Mouse (Mus musculus) heart, embryonic 13.5 days (tissue): Measurements from ENCODE around the gene Ggcx. TPM values are rescaled to one million over a fixed set of nuclear protein-coding genes. Genes with fewer than 3 reads are reported as not detected.

Experiments used
- ATAC-seq: fragments of 200-750 bp; cut with Nextera tagmentation; 2 replicates; pipeline ENCODE4 v1.8.0; 2017; ENCODE audit warnings: moderate TSS enrichment; ENCODE audit not compliant: insufficient number of reproducible peaks, low FRiP score, low TSS enrichment; ENCODE audit errors: extremely low read depth
- H3K27ac ChIP-seq: fragments of 300-500 bp; sonication (generic); replicated peaks from 2 replicates; pipeline ENCODE4 v1.5.1; 2015; ENCODE audit warnings: moderate library complexity, mild to moderate bottlenecking, inconsistent platforms
- H3K27me3 ChIP-seq: fragments of 300-500 bp; sonication (generic); replicated peaks from 2 replicates; pipeline ENCODE4 v1.6.1; 2015; ENCODE audit warnings: mild to moderate bottlenecking, inconsistent platforms
- H3K36me3 ChIP-seq: fragments of 300-500 bp; sonication (generic); 2 replicates; pipeline ENCODE4 v1.6.1; 2015; ENCODE audit warnings: mild to moderate bottlenecking, inconsistent platforms
- H3K4me1 ChIP-seq: fragments of 300-500 bp; sonication (generic); 2 replicates; pipeline ENCODE4 v1.6.1; 2015; ENCODE audit warnings: inconsistent platforms
- H3K4me2 ChIP-seq: fragments of 300-500 bp; sonication (generic); 2 replicates; pipeline ENCODE4 v1.6.1; 2015; ENCODE audit warnings: inconsistent platforms, mild to moderate bottlenecking, moderate library complexity
- H3K4me3 ChIP-seq: fragments of 300-500 bp; sonication (generic); 2 replicates; pipeline ENCODE4 v1.5.1; 2015; ENCODE audit warnings: moderate library complexity, mild to moderate bottlenecking, inconsistent platforms
- H3K9ac ChIP-seq: fragments of 300-500 bp; sonication (generic); 2 replicates; pipeline ENCODE4 v1.6.1; 2015; ENCODE audit warnings: inconsistent platforms, mild to moderate bottlenecking, moderate library complexity
- H3K9me3 ChIP-seq: fragments of 300-500 bp; sonication (generic); 2 replicates; pipeline ENCODE4 v1.6.1; 2016; ENCODE audit warnings: inconsistent platforms
- WGBS: fragments of 180-500 bp; shearing (Covaris S2); methylation state at CpG from one replicate; pipeline ENCODE4 v1.1.7; 2015; ENCODE audit warnings: mixed read lengths; 5-methylcytosine and 5-hydroxymethylcytosine counted together
- polyA plus RNA-seq: library from polyadenylated mRNA; unstranded; fragments of >200 nt; fragmentation: Nextera tagmentation; extraction: Ambion mirVana; gene quantifications from 2 replicates; pipeline ENCODE4 v1.2.1, GENCODE M21; 2015

Gene Ggcx
- polyA plus RNA-seq, 1 experiment from 2014 or later: 28.3 TPM

DNA sequence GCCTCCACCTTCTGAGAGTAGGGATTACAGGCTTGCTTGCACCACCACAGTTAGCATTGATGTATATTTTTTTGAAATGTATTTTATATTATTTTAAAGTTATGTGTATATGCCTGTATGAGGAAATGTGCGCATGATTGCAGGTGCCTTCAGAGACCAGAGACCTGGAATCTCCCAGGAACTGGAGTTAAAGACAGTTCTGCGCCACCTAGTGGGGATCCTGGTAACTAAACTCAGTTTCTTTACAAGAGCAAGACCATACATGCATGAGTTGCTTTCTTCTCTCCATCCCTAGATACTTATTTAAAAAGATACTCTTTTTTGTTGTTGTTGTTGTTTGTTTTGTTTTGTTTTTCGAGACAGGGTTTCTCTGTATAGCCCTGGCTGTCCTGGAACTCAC, 4.5 kb upstream of the Ggcx start:
- H3K4me1 ChIP-seq: peaks cover 5% of the 10 kb centered on the region
- WGBS: 12% methylated on average over 3 of the region's 3 CpGs
- H3K9me3 ChIP-seq: no peaks in the 10 kb centered on the region
- H3K9ac ChIP-seq: no peak overlapping the region
- H3K36me3 ChIP-seq: no peaks in the 10 kb centered on the region
- ATAC-seq: no peak
- H3K27me3 ChIP-seq: no peaks in the 10 kb centered on the region
- H3K4me3 ChIP-seq: no peak overlapping the region
- no peak overlapping the region for H3K4me2 ChIP-seq
- no peak overlapping the region for H3K27ac ChIP-seq

DNA sequence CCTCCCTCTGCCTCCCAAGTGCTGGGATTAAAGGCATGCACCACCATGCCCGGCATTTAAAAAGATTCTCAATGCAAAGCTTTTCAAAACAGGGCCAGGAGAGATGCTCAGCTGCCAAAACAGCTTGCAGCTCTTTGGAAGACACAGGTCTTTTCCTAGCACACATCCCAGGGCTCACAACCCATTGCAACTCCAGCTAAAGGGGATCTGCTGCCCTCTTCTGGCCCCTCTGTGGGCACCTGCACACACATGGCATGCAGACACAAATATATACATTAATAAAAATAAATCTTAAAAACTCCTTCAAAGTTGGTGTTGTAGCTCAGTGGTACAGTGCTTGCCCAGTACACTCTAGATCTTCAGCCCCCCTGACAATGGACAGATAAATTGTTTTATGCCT, 4.1 kb upstream of the Ggcx start:
- ATAC-seq: no peak
- Histone ChIP-seq H3K4me2 (no peak overlapping the region), H3K4me1 (peaks cover 9% of the 10 kb centered on the region), H3K9me3 (no peaks in the 10 kb centered on the region), H3K27me3 (no peaks in the 10 kb centered on the region), H3K4me3 (no peak overlapping the region), H3K36me3 (no peaks in the 10 kb centered on the region), H3K27ac (no peak overlapping the region), H3K9ac (no peak overlapping the region)
- WGBS: 32% methylated on average over 1 of the region's 1 CpGs

DNA sequence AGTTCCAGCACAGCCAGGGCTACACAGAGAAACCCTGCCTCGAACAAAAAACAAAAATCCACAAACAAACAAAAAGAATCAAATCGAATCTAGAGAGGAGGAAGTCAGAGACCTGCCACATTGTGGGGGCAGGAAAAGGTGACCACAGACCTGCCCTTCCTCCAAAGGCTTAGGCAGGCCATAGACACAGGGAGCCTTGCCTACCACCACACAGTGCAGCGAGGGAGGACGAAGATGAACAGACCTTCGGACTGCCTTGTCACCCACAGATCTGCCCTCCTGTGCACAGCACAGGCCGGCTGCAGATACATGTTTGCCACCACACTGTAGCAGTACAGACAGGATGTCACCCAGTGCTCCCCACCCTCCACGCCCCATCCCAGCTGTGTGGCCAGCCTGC, 3.6 kb upstream of the Ggcx start:
- no peak for ATAC-seq
- H3K4me1 ChIP-seq: peaks cover 14% of the 10 kb centered on the region
- H3K9me3 ChIP-seq: no peaks in the 10 kb centered on the region
- no peak overlapping the region for H3K4me2 ChIP-seq
- H3K27me3 ChIP-seq: no peaks in the 10 kb centered on the region
- H3K4me3 ChIP-seq: no peak overlapping the region
- no peak overlapping the region for H3K9ac ChIP-seq
- no peaks in the 10 kb centered on the region for H3K36me3 ChIP-seq
- WGBS: 72% methylated on average over 7 of the region's 7 CpGs
- H3K27ac ChIP-seq: no peak overlapping the region

DNA sequence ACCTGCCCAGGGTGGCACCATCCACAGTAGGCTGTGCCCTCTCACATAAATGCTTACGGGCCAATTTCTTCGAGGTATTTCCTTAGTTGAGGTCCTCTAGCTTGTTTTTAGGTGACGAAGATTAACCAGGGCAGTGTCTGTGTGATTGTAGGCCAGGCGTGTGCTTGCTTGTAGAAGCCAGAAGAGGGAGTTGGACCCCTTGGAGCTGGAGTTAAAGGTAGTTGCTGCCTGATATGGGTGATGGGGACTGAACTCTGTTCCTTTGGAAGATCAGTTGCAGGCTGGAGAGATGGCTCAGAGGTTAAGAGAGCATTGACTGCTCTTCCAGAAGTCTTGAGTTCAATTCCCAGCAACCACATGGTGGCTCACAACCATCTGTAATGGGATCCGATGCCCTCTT, 1.1 kb downstream of the Ggcx start:
- no peaks in the 10 kb centered on the region for H3K9me3 ChIP-seq
- 78% methylated on average over 5 of the region's 5 CpGs for WGBS

DNA sequence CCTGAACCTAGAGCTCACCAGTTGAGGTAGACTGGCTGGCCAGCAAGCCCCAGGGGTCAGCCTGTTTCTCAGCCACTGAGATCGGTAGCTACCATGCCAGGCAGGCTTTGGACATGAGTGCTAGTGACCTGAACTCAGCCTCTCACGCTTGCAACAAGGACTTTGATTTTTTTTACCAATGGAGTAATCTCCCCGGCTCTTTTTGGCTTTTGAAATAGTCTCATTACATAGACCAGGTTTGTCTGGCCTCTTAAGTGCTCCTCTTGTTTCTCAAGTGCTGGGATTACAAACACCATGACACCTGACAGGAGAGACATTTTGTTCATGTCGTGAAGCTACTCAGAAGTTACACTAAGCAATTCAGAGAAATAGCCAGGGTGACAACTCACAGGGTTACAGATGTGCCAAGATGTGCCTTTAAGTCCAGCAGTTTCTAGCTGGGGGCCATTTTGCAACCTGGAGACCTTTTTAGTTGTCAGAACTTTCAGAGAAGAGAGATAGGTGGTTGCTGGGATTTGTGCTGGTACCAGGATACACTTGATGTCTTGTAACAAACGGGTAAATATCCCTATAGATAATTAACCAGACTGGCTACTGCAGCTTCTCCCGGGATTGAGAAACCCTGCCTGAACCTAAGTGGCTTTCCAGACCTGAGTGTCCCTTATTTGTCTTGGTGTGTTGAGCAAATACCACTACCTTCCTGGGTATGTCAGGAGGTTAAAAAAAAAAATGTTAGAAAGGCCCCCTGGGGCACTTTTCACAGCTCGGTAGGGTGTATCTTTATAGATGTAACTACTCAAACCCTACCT, 2.1 kb downstream of the Ggcx start:
- no peak overlapping the region for H3K4me3 ChIP-seq
- H3K9ac ChIP-seq: peak overlapping the region; percentile 44
- H3K9me3 ChIP-seq: no peaks in the 10 kb centered on the region
- peaks cover 25% of the 10 kb centered on the region for H3K4me1 ChIP-seq
- H3K27ac ChIP-seq: no peak overlapping the region
- 64% methylated on average over 7 of the region's 7 CpGs for WGBS
- peaks cover 49% of the 10 kb centered on the region for H3K36me3 ChIP-seq
- H3K27me3 ChIP-seq: no peaks in the 10 kb centered on the region
- peak overlapping the region; percentile 83 for H3K4me2 ChIP-seq
- ATAC-seq: no peak

More for the DNA sequence above, 1.1 kb downstream of the Ggcx start:
- H3K9ac ChIP-seq: peak overlapping the region; percentile 91
- peaks cover 39% of the 10 kb centered on the region for H3K36me3 ChIP-seq
- H3K4me2 ChIP-seq: peak overlapping the region; percentile 83
- ATAC-seq: no peak
- H3K27me3 ChIP-seq: no peaks in the 10 kb centered on the region
- H3K27ac ChIP-seq: no peak overlapping the region
- peaks cover 23% of the 10 kb centered on the region for H3K4me1 ChIP-seq
- peak overlapping the region; percentile 73 for H3K4me3 ChIP-seq

DNA sequence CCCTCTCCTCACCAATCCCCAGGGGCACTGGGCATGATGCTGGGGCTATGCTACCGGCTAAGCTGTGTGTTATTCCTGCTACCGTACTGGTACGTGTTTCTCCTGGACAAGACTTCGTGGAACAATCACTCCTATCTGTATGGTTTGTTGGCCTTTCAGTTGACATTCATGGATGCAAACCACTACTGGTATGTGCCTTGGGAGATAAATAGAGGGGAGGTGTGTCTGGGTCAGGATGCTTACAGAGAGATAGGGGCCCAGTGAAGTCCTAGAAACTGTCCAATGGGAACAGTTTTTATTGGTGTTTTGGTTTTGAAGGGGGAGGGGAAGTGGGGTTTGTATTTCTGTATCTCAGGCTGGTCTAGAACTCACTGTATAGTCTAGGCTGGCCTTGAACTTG, 4.2 kb downstream of the Ggcx start:
- ATAC-seq: no peak
- Histone ChIP-seq H3K36me3 (peaks cover 70% of the 10 kb centered on the region), H3K9ac (no peak overlapping the region)

DNA sequence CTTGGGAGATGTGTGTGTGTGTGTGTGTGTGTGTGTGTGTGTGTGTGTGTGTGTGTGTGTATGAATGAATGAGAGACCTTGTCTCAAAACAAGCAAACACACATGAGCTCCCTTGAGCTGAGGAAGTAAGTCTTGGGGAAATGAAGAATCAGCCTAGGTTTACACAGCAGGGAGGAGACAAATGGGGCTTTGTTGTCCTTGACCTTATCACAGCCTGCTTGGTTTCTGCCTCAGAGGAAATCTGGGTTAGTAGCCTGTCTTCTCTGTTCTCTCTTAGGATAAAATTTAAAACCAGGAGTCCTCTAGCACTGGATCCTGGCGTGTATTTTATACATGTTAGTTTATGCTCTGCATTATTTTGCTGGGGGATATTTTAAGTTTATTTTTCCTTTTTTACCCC, 5.7 kb downstream of the Ggcx start:
- Histone ChIP-seq H3K4me3 (no peak overlapping the region), H3K9me3 (no peaks in the 10 kb centered on the region), H3K36me3 (peaks cover 85% of the 10 kb centered on the region), H3K4me2 (no peak overlapping the region), H3K27ac (no peak overlapping the region), H3K27me3 (no peaks in the 10 kb centered on the region), H3K4me1 (peaks cover 18% of the 10 kb centered on the region), H3K9ac (no peak overlapping the region)
- no peak for ATAC-seq
- 74% methylated on average over 1 of the region's 1 CpGs for WGBS

More for the DNA sequence above, 4.2 kb downstream of the Ggcx start:
- WGBS: 72% methylated on average over 4 of the region's 4 CpGs
- Histone ChIP-seq H3K27ac (no peak overlapping the region), H3K9me3 (no peaks in the 10 kb centered on the region), H3K4me1 (peaks cover 25% of the 10 kb centered on the region), H3K4me2 (no peak overlapping the region), H3K27me3 (no peaks in the 10 kb centered on the region), H3K4me3 (no peak overlapping the region)

DNA sequence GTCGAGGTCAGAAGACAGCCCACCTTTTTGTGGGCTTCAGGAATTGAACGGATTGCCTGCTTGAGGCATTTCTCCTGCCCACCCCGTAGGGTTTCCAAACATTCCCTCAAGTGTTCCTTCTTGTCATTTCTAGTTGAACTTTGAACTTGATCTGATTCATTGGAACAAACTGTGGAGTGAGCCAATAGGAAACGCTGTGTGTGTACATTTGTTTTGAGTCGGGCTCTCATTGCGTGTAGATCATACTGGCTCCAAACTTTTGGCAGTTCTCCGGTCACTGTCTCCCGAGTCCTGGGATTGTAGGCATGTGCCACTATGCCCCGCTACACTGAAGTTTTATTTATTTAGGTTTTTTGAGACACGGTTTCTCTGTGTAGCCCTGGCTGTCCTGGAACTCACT, 6.8 kb downstream of the Ggcx start:
- H3K27me3 ChIP-seq: no peaks in the 10 kb centered on the region
- H3K4me3 ChIP-seq: no peak overlapping the region
- H3K4me1 ChIP-seq: peaks cover 7% of the 10 kb centered on the region
- WGBS: 91% methylated on average over 10 of the region's 10 CpGs
- H3K27ac ChIP-seq: no peak overlapping the region
- H3K36me3 ChIP-seq: peaks cover 93% of the 10 kb centered on the region
- H3K4me2 ChIP-seq: no peak overlapping the region
- ATAC-seq: no peak
- H3K9me3 ChIP-seq: no peaks in the 10 kb centered on the region
- H3K9ac ChIP-seq: no peak overlapping the region

DNA sequence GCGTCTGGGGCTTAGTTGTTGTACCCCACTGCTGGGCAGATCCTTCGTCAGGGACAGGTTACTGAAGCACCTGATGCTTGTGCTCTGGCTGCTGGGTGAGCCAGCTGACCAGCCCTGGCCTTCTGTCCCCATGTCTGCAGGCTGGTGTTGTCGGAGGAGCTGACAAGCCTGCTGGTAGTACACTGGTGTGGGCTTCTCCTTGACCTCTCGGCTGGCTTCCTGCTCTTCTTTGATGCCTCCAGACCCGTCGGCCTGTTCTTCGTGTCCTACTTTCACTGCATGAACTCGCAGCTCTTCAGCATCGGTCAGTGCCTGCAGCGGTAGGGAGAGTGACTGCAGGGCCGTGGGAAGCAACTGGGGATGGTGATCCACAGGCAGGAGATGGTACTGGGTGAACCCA, 11.5 kb downstream of the Ggcx start:
- no peak overlapping the region for H3K9ac ChIP-seq
- H3K4me2 ChIP-seq: no peak overlapping the region
- H3K4me1 ChIP-seq: no peaks in the 10 kb centered on the region
- peaks cover 99% of the 10 kb centered on the region for H3K36me3 ChIP-seq
- no peak overlapping the region for H3K27ac ChIP-seq
- H3K27me3 ChIP-seq: no peaks in the 10 kb centered on the region
- H3K4me3 ChIP-seq: no peak overlapping the region
- H3K9me3 ChIP-seq: no peaks in the 10 kb centered on the region
- WGBS: 93% methylated on average over 11 of the region's 11 CpGs
- ATAC-seq: no peak

DNA sequence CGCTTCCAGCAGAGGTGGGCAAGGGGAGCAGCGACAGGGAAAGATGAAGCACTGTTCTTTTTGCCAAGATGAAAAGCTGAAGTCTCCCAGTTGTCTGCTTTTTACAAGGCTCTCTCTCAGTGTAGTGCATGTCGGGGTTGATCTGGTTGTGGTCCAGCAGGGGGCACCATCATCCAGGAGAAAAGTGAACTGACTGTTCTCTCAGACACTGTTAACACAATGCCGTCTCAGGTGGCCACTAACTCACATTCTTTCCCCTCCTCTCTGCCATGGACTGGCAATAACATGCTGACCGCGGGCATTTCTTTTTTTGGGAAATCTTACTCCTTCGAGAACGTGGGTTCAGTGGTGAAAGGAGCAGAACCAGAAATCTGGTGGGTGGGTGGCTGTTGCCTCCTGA, 13.9 kb downstream of the Ggcx start:
- H3K4me1 ChIP-seq: no peaks in the 10 kb centered on the region
- H3K27ac ChIP-seq: no peak overlapping the region
- H3K9me3 ChIP-seq: no peaks in the 10 kb centered on the region
- peaks cover 99% of the 10 kb centered on the region for H3K36me3 ChIP-seq
- H3K4me2 ChIP-seq: no peak overlapping the region
- H3K4me3 ChIP-seq: no peak overlapping the region
- no peak for ATAC-seq
- WGBS: 42% methylated on average over 8 of the region's 8 CpGs
- no peaks in the 10 kb centered on the region for H3K27me3 ChIP-seq
- H3K9ac ChIP-seq: no peak overlapping the region

DNA sequence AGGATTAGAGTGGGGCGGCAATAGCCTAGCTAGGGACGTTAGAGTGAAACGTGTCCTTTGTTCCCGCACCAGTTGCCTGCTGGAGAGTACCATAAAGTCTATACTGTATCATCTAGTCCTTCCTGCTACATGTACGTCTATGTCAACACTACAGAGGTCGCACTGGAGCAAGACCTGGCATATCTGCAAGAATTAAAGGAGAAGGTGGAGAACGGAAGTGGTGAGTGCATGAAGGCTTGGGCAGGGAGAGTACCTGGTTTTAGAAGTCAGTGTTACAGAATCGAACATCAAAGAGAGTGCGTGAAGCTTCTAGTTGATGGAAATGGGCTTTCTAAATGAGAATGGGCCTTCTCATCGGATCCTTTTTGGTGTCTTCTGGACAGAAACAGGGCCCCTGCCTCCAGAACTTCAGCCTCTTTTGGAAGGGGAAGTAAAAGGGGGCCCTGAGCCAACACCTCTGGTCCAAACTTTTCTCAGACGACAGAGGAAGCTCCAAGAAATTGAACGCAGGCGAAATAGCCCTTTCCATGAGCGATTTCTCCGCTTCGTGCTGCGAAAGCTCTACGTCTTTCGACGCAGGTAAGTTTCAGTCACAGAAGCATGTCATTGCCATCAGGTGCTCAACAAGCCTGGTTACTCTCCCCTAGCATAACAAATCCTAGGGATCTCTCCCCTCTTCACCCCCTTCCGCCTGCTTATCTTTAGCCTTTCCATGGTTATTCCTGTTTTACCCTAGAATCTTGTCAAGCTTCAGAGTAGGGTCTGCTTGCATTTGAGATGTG, 15.1 kb downstream of the Ggcx start:
- ATAC-seq: no peak
- Histone ChIP-seq H3K9ac (no peak overlapping the region), H3K36me3 (peaks cover 99% of the 10 kb centered on the region), H3K4me3 (no peak overlapping the region), H3K27ac (no peak overlapping the region), H3K4me1 (no peaks in the 10 kb centered on the region), H3K9me3 (no peaks in the 10 kb centered on the region), H3K4me2 (no peak overlapping the region), H3K27me3 (no peaks in the 10 kb centered on the region)
- WGBS: 82% methylated on average over 21 of the region's 21 CpGs
